In the genomic region with DNA sequence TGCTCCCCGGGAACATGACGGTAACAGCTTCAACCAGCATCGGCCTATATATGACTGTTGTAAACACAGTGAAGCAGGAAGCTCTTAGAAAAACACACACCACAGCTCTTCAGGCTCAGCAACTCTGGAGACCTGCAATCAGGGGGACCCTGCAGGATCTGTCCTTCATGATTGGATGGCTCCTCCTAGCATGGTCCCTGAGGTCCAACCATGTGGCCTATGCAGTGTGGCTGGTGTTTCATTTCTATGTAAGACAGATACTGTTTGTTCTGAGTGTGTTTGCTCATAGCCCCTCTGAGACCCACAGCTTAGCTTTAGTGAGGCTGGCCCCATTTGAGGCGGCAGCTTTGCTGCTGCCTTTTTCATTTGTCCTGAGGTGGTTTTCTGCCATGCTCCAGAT, we compare ENCODE assay signal across 25 mouse cellular contexts.
A peak's percentile ranks its signal among the peaks of the same experiment; 100 is the strongest.
DNase-seq lines count a peak whose midpoint lies in the region; ATAC-seq lines count a peak whose summit lies in the region.
"Had no signal": no experiment of that assay in that cellular context is flagged by ENCODE, and none has a peak within 500 bp of the region (broad histone marks: within the 10 kb centered on the region; RNA-seq: fewer than 3 reads in every experiment).

No protein-coding gene starts in this region.

- H3K4me3 ChIP-seq in hindbrain, embryonic 16.5 days (ENCODE audit: low read length): no peak overlapping the region
- H3K4me3 ChIP-seq in hindbrain, embryonic 10.5 days: no peak overlapping the region
- H3K4me3 ChIP-seq in limb, embryonic 12.5 days (replicated peaks): no peak overlapping the region
- H3K4me3 ChIP-seq in limb, embryonic 10.5 days: no peak overlapping the region
- H3K4me3 ChIP-seq in neural tube, embryonic 13.5 days: no peak overlapping the region
- H3K4me3 ChIP-seq in neural tube, embryonic 15.5 days (replicated peaks): no peak overlapping the region
- H3K4me3 ChIP-seq: embryonic facial prominence, embryonic 12.5 days; gastrocnemius, adult 2 months had no signal

- no peak for DNase-seq in hindbrain, embryonic 10.5 days (ENCODE audit: low spot score)
- no peak for DNase-seq in limb, embryonic 10.5 days (ENCODE audit: low spot score)
- DNase-seq in neural tube, embryonic 10.5 days (ENCODE audit: extremely low spot score, low spot score): no peak
- no peak for DNase-seq in frontal cortex, postnatal 10 days (ENCODE audit: low spot score in 2 of 2)
- DNase-seq: adrenal gland, postnatal 10 days; adrenal gland, postnatal 36 days; B cell, adult 2 months; cerebellum, adult 18-20 months; cerebellum, adult 9-10 months; cerebellum, postnatal 14 days; forebrain, postnatal 0 days; gastrocnemius, adult 2 months; gastrocnemius, postnatal 14 days; heart, adult 11 months had no signal

- H3K27ac ChIP-seq in hindbrain, embryonic 16.5 days (ENCODE audit: low read depth, low read length): no peak overlapping the region
- no peak overlapping the region for H3K27ac ChIP-seq in hindbrain, embryonic 10.5 days
- peak overlapping the region; percentile 37 for H3K27ac ChIP-seq in limb, embryonic 12.5 days
- no peak overlapping the region for H3K27ac ChIP-seq in limb, embryonic 10.5 days
- peak overlapping the region; percentile 33; the same call in 1 of the 2 replicates for H3K27ac ChIP-seq in neural tube, embryonic 13.5 days (replicated peaks)
- H3K27ac ChIP-seq in neural tube, embryonic 15.5 days (replicated peaks): no peak overlapping the region
- H3K27ac ChIP-seq: embryonic facial prominence, embryonic 12.5 days; gastrocnemius, adult 2 months; hindbrain, embryonic 14.5 days had no signal

- H3K9ac ChIP-seq in hindbrain, embryonic 16.5 days (ENCODE audit: low read depth, low read length): no peak overlapping the region
- no peak overlapping the region for H3K9ac ChIP-seq in limb, embryonic 12.5 days (replicated peaks)
- no peak overlapping the region for H3K9ac ChIP-seq in neural tube, embryonic 13.5 days
- no peak overlapping the region for H3K9ac ChIP-seq in neural tube, embryonic 15.5 days (replicated peaks)
- H3K9ac ChIP-seq: embryonic facial prominence, embryonic 12.5 days; forebrain, postnatal 0 days; hindbrain, embryonic 14.5 days had no signal

- no peaks in the 10 kb centered on the region for H3K36me3 ChIP-seq in hindbrain, embryonic 16.5 days (ENCODE audit: control insufficient read depth, insufficient read depth, low read length)
- no peaks in the 10 kb centered on the region for H3K36me3 ChIP-seq in hindbrain, embryonic 10.5 days
- H3K36me3 ChIP-seq in limb, embryonic 12.5 days: no peaks in the 10 kb centered on the region
- H3K36me3 ChIP-seq in limb, embryonic 10.5 days: no peaks in the 10 kb centered on the region
- H3K36me3 ChIP-seq in neural tube, embryonic 13.5 days: no peaks in the 10 kb centered on the region
- H3K36me3 ChIP-seq in neural tube, embryonic 15.5 days: no peaks in the 10 kb centered on the region
- H3K36me3 ChIP-seq: embryonic facial prominence, embryonic 12.5 days; G1E had no signal

- no peaks in the 10 kb centered on the region for H3K9me3 ChIP-seq in hindbrain, embryonic 16.5 days (ENCODE audit: control insufficient read depth, low read length)
- no peaks in the 10 kb centered on the region for H3K9me3 ChIP-seq in hindbrain, embryonic 10.5 days
- H3K9me3 ChIP-seq in limb, embryonic 12.5 days: no peaks in the 10 kb centered on the region
- H3K9me3 ChIP-seq in limb, embryonic 10.5 days (replicated peaks): no peaks in the 10 kb centered on the region
- H3K9me3 ChIP-seq in neural tube, embryonic 13.5 days: no peaks in the 10 kb centered on the region
- no peaks in the 10 kb centered on the region for H3K9me3 ChIP-seq in neural tube, embryonic 15.5 days (replicated peaks)
- H3K9me3 ChIP-seq: embryonic facial prominence, embryonic 12.5 days; G1E had no signal

- H3K27me3 ChIP-seq in hindbrain, embryonic 16.5 days (replicated peaks; ENCODE audit: control insufficient read depth, insufficient read depth, low read length): no peaks in the 10 kb centered on the region
- H3K27me3 ChIP-seq in hindbrain, embryonic 10.5 days (ENCODE audit: insufficient read depth, poor library complexity, severe bottlenecking): no peaks in the 10 kb centered on the region
- H3K27me3 ChIP-seq in limb, embryonic 12.5 days: no peaks in the 10 kb centered on the region
- H3K27me3 ChIP-seq in limb, embryonic 10.5 days (ENCODE audit: low read depth, poor library complexity, severe bottlenecking): no peaks in the 10 kb centered on the region
- no peaks in the 10 kb centered on the region; the same call in 1 of the 2 replicates for H3K27me3 ChIP-seq in neural tube, embryonic 13.5 days
- no peaks in the 10 kb centered on the region for H3K27me3 ChIP-seq in neural tube, embryonic 15.5 days (replicated peaks)
- H3K27me3 ChIP-seq: embryonic facial prominence, embryonic 12.5 days had no signal

- 78% methylated on average over 4 of the region's 4 CpGs for WGBS in hindbrain, embryonic 16.5 days
- WGBS in hindbrain, embryonic 10.5 days: 83% methylated on average over 4 of the region's 4 CpGs
- WGBS in limb, embryonic 12.5 days: 70% methylated on average over 4 of the region's 4 CpGs
- 70% methylated on average over 4 of the region's 4 CpGs for WGBS in limb, embryonic 10.5 days
- WGBS in neural tube, embryonic 13.5 days: 76% methylated on average over 4 of the region's 4 CpGs
- 53% methylated on average over 4 of the region's 4 CpGs for WGBS in neural tube, embryonic 15.5 days

- H3K4me1 ChIP-seq in hindbrain, embryonic 16.5 days (ENCODE audit: control insufficient read depth, insufficient read depth, low read depth, low read length): no peaks in the 10 kb centered on the region; the same call in 1 of the 2 replicates
- H3K4me1 ChIP-seq in hindbrain, embryonic 10.5 days (replicated peaks): no peaks in the 10 kb centered on the region
- H3K4me1 ChIP-seq in limb, embryonic 12.5 days (replicated peaks): peaks cover 11% of the 10 kb centered on the region; the same call in 1 of the 2 replicates
- H3K4me1 ChIP-seq in limb, embryonic 10.5 days: 0 out of 2 replicates have a peak, but pooled peaks cover 2% of the 10 kb centered on the region
- H3K4me1 ChIP-seq in neural tube, embryonic 13.5 days (replicated peaks): peaks cover 30% of the 10 kb centered on the region
- peaks cover 17% of the 10 kb centered on the region for H3K4me1 ChIP-seq in neural tube, embryonic 15.5 days
- H3K4me1 ChIP-seq: embryonic facial prominence, embryonic 12.5 days had no signal

- no peak overlapping the region for H3K4me2 ChIP-seq in hindbrain, embryonic 16.5 days (ENCODE audit: low read length)
- H3K4me2 ChIP-seq in limb, embryonic 12.5 days: no peak overlapping the region
- H3K4me2 ChIP-seq in neural tube, embryonic 13.5 days: no peak overlapping the region
- no peak overlapping the region for H3K4me2 ChIP-seq in neural tube, embryonic 15.5 days
- H3K4me2 ChIP-seq: embryonic facial prominence, embryonic 12.5 days; heart, embryonic 11.5 days; hindbrain, embryonic 14.5 days had no signal

- 0 out of 2 replicates have a peak, but pooled peaks have one; percentile 16 for ATAC-seq in hindbrain, embryonic 16.5 days
- no peak for ATAC-seq in limb, embryonic 12.5 days (ENCODE audit: insufficient number of reproducible peaks, insufficient read depth, low FRiP score, low TSS enrichment, low read depth)
- ATAC-seq in neural tube, embryonic 13.5 days (ENCODE audit: low read depth): no peak
- ATAC-seq in neural tube, embryonic 15.5 days (ENCODE audit: low FRiP score): peak; percentile 54
- ATAC-seq: forebrain, embryonic 14.5 days; forebrain, postnatal 0 days; intestine, postnatal 0 days; Patski had no signal

Comparison
In these comparisons a context has a peak if more than half of its experiments do, and no peak if none do; other contexts are left out.
1. ATAC-seq: peak in hindbrain, embryonic 16.5 days (single experiment) and neural tube, embryonic 15.5 days (single experiment); none in limb, embryonic 12.5 days (single experiment) and neural tube, embryonic 13.5 days (single experiment).
2. H3K27ac ChIP-seq: peak in limb, embryonic 12.5 days (single experiment) and neural tube, embryonic 13.5 days (single experiment); none in hindbrain, embryonic 16.5 days (single experiment), hindbrain, embryonic 10.5 days (single experiment), limb, embryonic 10.5 days (single experiment) and neural tube, embryonic 15.5 days (single experiment).